Mouse (Mus musculus) liver, embryonic 14.5 days (tissue): ENCODE measurements around the gene Aspscr1. TPM values are rescaled to one million over a fixed set of nuclear protein-coding genes. Genes with fewer than 3 reads are reported as not detected.
A peak's percentile ranks its signal among the peaks of the same experiment; 100 is the strongest.

Experiments
- ATAC-seq: fragments of 200-750 bp; cut with Nextera tagmentation; 2 replicates; pipeline ENCODE4 v1.8.0; 2017; ENCODE audit warnings: moderate number of reproducible peaks, mild to moderate bottlenecking, moderate library complexity; ENCODE audit not compliant: insufficient read depth
- DNase-seq, 3 experiments: peaks; one replicate each; pipeline ENCODE4 v3.0.0-alpha.2; 2012 to 2013; ENCODE audit warnings: low read depth in 3 of 3, low spot score in 3 of 3
- H3K27ac ChIP-seq: fragments of 300-500 bp; sonication (generic); 2 replicates; pipeline ENCODE4 v1.5.1; 2014; ENCODE audit warnings: moderate library complexity, mild to moderate bottlenecking, control low read depth, inconsistent platforms
- H3K27me3 ChIP-seq: fragments of 300-500 bp; sonication (generic); 2 replicates; pipeline ENCODE4 v1.6.1; 2014; ENCODE audit warnings: mild to moderate bottlenecking, low read length, moderate library complexity; ENCODE audit not compliant: control insufficient read depth, insufficient read depth
- H3K36me3 ChIP-seq: fragments of 300-500 bp; sonication (generic); replicated peaks from 2 replicates; pipeline ENCODE4 v1.6.1; 2014; ENCODE audit warnings: low read depth; ENCODE audit not compliant: control insufficient read depth, insufficient read depth
- H3K4me1 ChIP-seq, 2 experiments: fragments of 200-500 bp in 1 of 2; fragments of 300-500 bp in 1 of 2; sonication (generic) in 1 of 2; replicated peaks; 2 replicates each; pipeline ENCODE4 v1.6.1; 2012 to 2014; ENCODE audit warnings: antibody characterized with exemption in 1 of 2, inconsistent platforms in 1 of 2, low read length in 1 of 2; ENCODE audit not compliant: control insufficient read depth in 2 of 2, insufficient read depth in 2 of 2
- H3K4me2 ChIP-seq: fragments of 300-500 bp; sonication (generic); 2 replicates; pipeline ENCODE4 v1.6.1; 2014; ENCODE audit warnings: low read depth, mild to moderate bottlenecking, control low read depth, moderate library complexity
- H3K4me3 ChIP-seq, 2 experiments: fragments of 200-500 bp in 1 of 2; fragments of 300-500 bp in 1 of 2; sonication (generic) in 1 of 2; 2 replicates each; pipeline ENCODE4 v1.5.1; 2012 to 2014; ENCODE audit warnings: low read depth in 2 of 2, low read length in 2 of 2, mild to moderate bottlenecking in 2 of 2, control low read depth in 1 of 2, inconsistent platforms in 1 of 2, moderate library complexity in 1 of 2; ENCODE audit not compliant: insufficient read depth in 1 of 2
- H3K9ac ChIP-seq: fragments of 300-500 bp; sonication (generic); replicated peaks from 2 replicates; pipeline ENCODE4 v1.6.1; 2014; ENCODE audit warnings: mild to moderate bottlenecking, control low read depth, moderate library complexity
- H3K9me3 ChIP-seq: fragments of 300-500 bp; sonication (generic); 2 replicates; pipeline ENCODE4 v1.6.1; 2016; ENCODE audit warnings: low read length, mixed read lengths; ENCODE audit not compliant: control insufficient read depth
- CTCF ChIP-seq: IDR thresholded peaks from 2 replicates; pipeline ENCODE4 v1.5.1; 2016; ENCODE audit warnings: antibody characterized with exemption, low read depth, control low read depth
- EP300 ChIP-seq: IDR thresholded peaks from 2 replicates; pipeline ENCODE4 v1.6.1; 2016; ENCODE audit warnings: antibody characterized with exemption, low read depth
- WGBS: fragments of 180-500 bp; shearing (Covaris S2); extraction: QIAGEN DNeasy Blood & Tissue Kit; methylation state at CpG from one replicate; pipeline ENCODE4 v1.1.7; 2014; ENCODE audit not compliant: insufficient replicate concordance; 5-methylcytosine and 5-hydroxymethylcytosine counted together
- polyA plus RNA-seq, 2 experiments: library from polyadenylated mRNA; depleted of rRNA in 1 of 2; stranded (reverse) in 1 of 2; unstranded in 1 of 2; fragments of >200 nt; fragmentation: Nextera tagmentation in 1 of 2; extraction: Ambion mirVana in 1 of 2; gene quantifications; 2 replicates each; pipeline versions ENCODE4 v1.2.1 to v1.2.3; 2012 to 2014

Gene Aspscr1
- polyA plus RNA-seq, 2 experiments = 16.9 to 34.6 TPM

DNA sequence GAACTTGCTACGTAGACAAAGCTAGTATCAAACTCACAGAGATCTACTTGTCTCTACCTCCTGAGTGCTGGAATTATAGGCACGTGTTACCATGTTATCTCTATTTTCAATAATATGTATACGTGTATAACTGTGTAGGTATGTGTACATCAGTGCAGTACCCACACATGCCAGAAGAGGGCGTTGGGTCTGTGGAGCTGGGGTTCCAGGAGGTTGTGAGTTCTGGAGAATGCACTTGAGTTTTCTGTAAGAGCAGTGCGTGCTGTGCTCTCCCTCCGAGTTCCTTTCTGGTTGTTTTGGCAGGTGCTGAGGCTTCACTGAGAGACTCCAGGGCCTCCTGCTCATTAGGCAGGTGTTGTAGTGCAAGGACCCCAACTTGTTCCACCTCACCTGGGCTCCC is 23.8 kb downstream of the Aspscr1 start:
- Histone ChIP-seq H3K27ac (no peak overlapping the region), H3K9ac (no peak overlapping the region), H3K4me2 (no peak overlapping the region), H3K9me3 (no peaks in the 10 kb centered on the region), H3K4me3 (no peak overlapping the region), H3K27me3 (no peaks in the 10 kb centered on the region), H3K36me3 (no peaks in the 10 kb centered on the region), H3K4me1 (no peaks in the 10 kb centered on the region)
- TF ChIP-seq CTCF = peak; percentile 58
- TF ChIP-seq EP300 = no peak
- 82% methylated on average over 6 of the region's 6 CpGs for WGBS
- no peak for DNase-seq
- ATAC-seq = no peak

DNA sequence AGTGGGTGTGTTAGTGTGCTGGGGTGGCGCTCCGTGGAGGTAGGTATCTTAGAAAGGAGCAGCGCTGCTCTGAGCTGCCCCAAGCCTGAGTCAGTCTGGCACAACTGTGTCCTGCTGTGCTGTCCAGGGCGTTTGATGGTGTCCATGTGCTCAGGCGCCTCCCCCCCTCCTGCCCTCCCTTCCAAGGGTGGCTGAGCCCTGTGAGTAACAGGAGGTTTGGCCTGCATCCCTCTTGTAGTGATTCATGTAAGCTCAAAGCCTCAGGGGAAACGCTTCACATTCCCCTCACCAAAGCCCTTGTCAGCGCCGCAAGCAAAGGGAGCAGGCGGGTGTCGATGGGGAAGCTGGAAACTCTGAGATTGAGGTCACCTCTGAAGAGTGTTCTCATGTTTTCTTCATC is 25.0 kb downstream of the Aspscr1 start:
- H3K9me3 ChIP-seq = no peaks in the 10 kb centered on the region
- no peaks in the 10 kb centered on the region for H3K27me3 ChIP-seq
- H3K9ac ChIP-seq = no peak overlapping the region
- H3K4me3 ChIP-seq = no peak overlapping the region
- DNase-seq = no peak
- TF ChIP-seq CTCF = no peak
- TF ChIP-seq EP300 = no peak
- H3K4me1 ChIP-seq = no peaks in the 10 kb centered on the region
- H3K36me3 ChIP-seq = no peaks in the 10 kb centered on the region
- ATAC-seq = no peak
- no peak overlapping the region for H3K27ac ChIP-seq
- WGBS = 67% methylated on average over 10 of the region's 10 CpGs
- no peak overlapping the region for H3K4me2 ChIP-seq

DNA sequence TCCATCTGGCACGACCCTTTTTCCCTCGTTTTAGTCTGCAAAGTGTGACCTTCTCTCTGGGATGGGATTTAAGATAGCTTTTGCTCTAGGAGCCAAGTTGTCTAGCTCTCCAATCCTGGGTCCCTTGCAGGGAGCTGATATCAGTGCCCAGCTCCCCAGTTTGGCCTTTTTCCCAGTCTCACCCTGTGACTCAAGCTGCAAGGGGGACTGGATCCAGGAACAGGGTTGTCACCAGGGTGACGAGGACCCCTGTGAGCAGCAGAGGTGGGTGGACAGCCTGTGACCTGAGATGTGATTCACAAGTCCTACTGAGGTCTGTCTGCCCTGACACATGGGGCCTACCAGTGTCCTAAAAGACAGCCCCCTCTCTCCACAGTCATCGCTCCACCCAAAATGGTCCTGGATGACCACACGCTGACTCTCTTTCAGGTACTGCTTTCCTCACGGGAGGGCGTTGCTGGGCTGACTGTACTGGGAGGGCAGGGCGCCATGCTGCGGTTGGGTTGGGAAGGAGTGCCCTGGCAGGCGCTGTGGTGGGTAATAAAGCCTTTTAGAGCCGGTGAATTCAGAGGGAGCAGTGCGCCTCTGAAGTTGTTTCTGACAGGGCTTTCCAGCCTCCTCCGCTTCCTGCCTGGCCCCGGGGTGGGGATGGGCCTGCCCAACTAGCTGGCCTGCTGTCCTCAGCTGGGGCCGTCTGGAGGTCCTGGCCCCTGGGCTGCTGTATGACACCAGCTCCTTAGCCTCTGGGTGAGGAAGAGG is 31.1 kb downstream of the Aspscr1 start:
- Histone ChIP-seq H3K4me1 (no peaks in the 10 kb centered on the region; a peak in 1 of 4 replicates), H3K4me3 (no peak overlapping the region), H3K27me3 (no peaks in the 10 kb centered on the region), H3K9me3 (no peaks in the 10 kb centered on the region), H3K36me3 (no peaks in the 10 kb centered on the region), H3K27ac (no peak overlapping the region), H3K4me2 (no peak overlapping the region), H3K9ac (no peak overlapping the region)
- TF ChIP-seq EP300 (no peak), CTCF (0 out of 2 replicates have a peak, but pooled peaks have one; percentile 2)
- ATAC-seq (no peak), DNase-seq (no peak)
- WGBS = 75% methylated on average over 15 of the region's 15 CpGs

DNA sequence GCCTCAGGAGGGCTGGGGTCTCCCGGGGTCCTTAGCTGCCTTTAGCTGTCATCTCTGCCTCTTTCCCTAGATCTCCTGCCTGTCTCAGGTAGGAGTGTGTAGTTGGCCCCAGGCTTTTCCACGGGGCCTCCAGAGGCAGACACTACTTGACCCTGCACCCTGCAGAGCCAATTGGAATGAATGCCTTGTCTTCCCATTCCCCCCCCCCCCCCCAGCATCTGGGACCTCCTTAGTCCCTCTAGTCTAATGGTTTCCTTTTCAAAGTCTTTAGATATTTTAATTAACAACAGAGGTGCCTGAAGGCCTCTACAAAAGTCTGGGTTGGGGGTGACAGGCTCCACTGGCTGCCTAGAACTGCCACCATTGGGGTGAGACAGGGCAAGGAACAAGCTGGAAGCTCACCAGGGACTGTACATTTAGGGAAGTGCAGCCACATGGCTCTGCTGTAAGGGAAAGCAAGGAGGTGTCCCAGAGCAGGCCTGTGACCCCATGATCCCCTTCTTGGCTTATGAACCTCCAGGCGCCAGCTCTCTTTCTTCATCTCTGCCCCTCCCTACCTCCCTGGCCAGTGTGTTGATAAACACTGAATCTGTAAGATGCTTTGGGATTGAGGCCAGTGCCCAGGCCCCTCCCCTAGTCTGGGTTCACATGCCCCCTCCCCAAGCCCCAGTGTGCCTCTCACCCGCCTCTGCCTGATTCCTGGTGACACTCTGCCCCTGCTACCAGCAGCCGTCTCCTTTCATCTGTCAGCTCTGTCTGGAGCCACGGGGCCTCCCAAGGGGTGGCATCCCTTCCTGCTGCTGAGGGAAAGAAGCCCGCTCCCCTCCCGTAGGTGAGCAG is 31.9 kb downstream of the Aspscr1 start:
- no peak overlapping the region for H3K9ac ChIP-seq
- no peaks in the 10 kb centered on the region; a peak in 1 of 4 replicates for H3K4me1 ChIP-seq
- no peaks in the 10 kb centered on the region for H3K36me3 ChIP-seq
- H3K4me2 ChIP-seq = no peak overlapping the region
- no peak overlapping the region for H3K27ac ChIP-seq
- 63% methylated on average over 8 of the region's 8 CpGs for WGBS
- no peak for DNase-seq
- no peak for TF ChIP-seq EP300
- TF ChIP-seq CTCF = no peak
- H3K9me3 ChIP-seq = no peaks in the 10 kb centered on the region
- no peaks in the 10 kb centered on the region for H3K27me3 ChIP-seq
- H3K4me3 ChIP-seq = no peak overlapping the region
- ATAC-seq = no peak

DNA sequence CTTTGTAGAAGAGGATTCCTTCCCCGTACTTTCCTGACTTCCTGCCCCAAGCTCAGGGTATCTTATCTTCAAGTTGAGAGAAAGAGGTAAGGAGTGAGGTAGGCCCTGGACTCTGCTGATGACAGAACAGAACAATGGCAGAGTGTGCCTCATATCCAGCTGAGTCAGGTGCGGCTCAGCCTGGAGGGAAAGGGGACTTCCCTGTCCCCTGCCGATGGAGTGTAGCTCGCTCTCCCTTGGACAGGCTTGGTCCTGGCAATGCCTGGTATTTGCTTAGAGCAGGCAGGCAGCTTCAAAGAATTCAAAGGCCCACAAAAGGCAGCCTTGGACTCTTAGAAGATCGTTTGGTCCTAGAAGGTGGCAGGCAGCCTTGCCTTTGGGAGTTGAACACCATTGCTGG is 33.3 kb downstream of the Aspscr1 start:
- TF ChIP-seq CTCF (no peak), EP300 (no peak)
- no peak overlapping the region for H3K9ac ChIP-seq
- no peaks in the 10 kb centered on the region for H3K27me3 ChIP-seq
- no peak for DNase-seq
- no peak overlapping the region for H3K4me2 ChIP-seq
- no peaks in the 10 kb centered on the region for H3K36me3 ChIP-seq
- H3K27ac ChIP-seq = no peak overlapping the region
- H3K9me3 ChIP-seq = no peaks in the 10 kb centered on the region
- 62% methylated on average over 5 of the region's 5 CpGs for WGBS
- H3K4me3 ChIP-seq = no peak overlapping the region
- H3K4me1 ChIP-seq = no peaks in the 10 kb centered on the region; a peak in 1 of 4 replicates
- ATAC-seq = no peak
